Mouse (Mus musculus) liver, adult 2 months (tissue): ENCODE measurements around the gene Fbxo28.

Experiments used
- CTCF ChIP-seq: fragments of 200-500 bp; IDR thresholded peaks from 2 replicates; pipeline ENCODE4 v1.5.1; 2011; ENCODE audit warnings: low read depth, low read length, control low read depth
- POLR2A ChIP-seq: fragments of 200-500 bp; IDR thresholded peaks from 2 replicates; pipeline ENCODE4 v1.6.1; 2011; ENCODE audit warnings: low read length, control low read depth; ENCODE audit not compliant: insufficient read depth; ENCODE audit errors: extremely low read depth

DNA sequence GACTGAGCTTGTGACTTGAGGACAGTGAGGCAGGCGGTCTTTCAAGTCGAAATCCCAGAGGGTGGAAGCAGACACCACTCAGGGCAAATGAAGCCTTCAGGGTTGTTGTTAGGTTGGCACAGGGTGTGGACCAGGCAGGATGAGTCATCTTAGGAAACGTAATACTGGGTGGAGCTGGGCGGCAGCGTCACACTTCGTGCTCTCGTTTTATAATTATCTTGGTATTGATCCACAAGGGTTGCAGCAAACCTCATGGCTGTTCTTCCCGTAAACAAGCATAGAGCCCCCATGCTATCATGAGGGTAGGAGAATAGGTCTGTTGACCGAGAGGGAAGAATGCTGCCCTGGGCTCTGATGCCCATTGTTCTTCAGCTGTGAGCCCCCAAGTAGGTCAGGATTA, 41.7 kb upstream of the Fbxo28 start:
- TF ChIP-seq CTCF (no peak), POLR2A (no peak)
